Mouse (Mus musculus) thymus, adult 2 months (tissue): ENCODE results near the gene Alpl. TPM values are rescaled to one million over a fixed set of nuclear protein-coding genes. Genes with fewer than 3 reads are reported as not detected.

Experiments
- DNase-seq: peaks from one replicate; pipeline ENCODE4 v3.0.0; 2021
- H3K27ac ChIP-seq: fragments of 200-500 bp; 2 replicates; pipeline ENCODE4 v1.5.1; 2012; ENCODE audit warnings: low read length, control low read depth; ENCODE audit not compliant: control insufficient read depth, insufficient read depth
- H3K27me3 ChIP-seq: fragments of 200-500 bp; 2 replicates; pipeline ENCODE4 v1.6.1; 2012; ENCODE audit warnings: mild to moderate bottlenecking, low read length, moderate library complexity, mixed read lengths; ENCODE audit not compliant: control insufficient read depth, insufficient read depth
- H3K36me3 ChIP-seq: fragments of 200-500 bp; 2 replicates; pipeline ENCODE4 v1.6.1; 2012; ENCODE audit warnings: mild to moderate bottlenecking, low read length, moderate library complexity; ENCODE audit not compliant: control insufficient read depth, insufficient read depth
- H3K4me1 ChIP-seq: fragments of 200-500 bp; replicated peaks from 2 replicates; pipeline ENCODE4 v1.6.1; 2012; ENCODE audit warnings: low read length; ENCODE audit not compliant: control insufficient read depth, insufficient read depth
- H3K4me3 ChIP-seq: fragments of 200-500 bp; 2 replicates; pipeline ENCODE4 v1.5.1; 2012; ENCODE audit warnings: mild to moderate bottlenecking, low read length, control low read depth, moderate library complexity; ENCODE audit not compliant: control insufficient read depth, insufficient read depth
- CTCF ChIP-seq: fragments of 200-500 bp; IDR thresholded peaks from 2 replicates; pipeline ENCODE4 v1.5.1; 2012; ENCODE audit warnings: mild to moderate bottlenecking, control low read depth, low read length, moderate library complexity, borderline replicate concordance; ENCODE audit not compliant: control insufficient read depth, poor library complexity, insufficient read depth; ENCODE audit errors: extremely low read depth
- POLR2A ChIP-seq: fragments of 200-500 bp; IDR thresholded peaks from 2 replicates; pipeline ENCODE4 v1.6.1; 2012; ENCODE audit warnings: mild to moderate bottlenecking, low read length, control low read depth, moderate library complexity; ENCODE audit not compliant: control insufficient read depth, poor library complexity, insufficient read depth; ENCODE audit errors: extremely low read depth
- WGBS: fragments of 180-500 bp; shearing (Covaris S2); methylation state at CpG from one replicate; pipeline ENCODE4 v1.1.7; 2018; 5-methylcytosine and 5-hydroxymethylcytosine counted together
- polyA plus RNA-seq: library from polyadenylated mRNA; depleted of rRNA; stranded (reverse); fragments of >200 nt; gene quantifications from 2 replicates; pipeline ENCODE4 v1.2.3, GENCODE M21; 2012; rRNA removed

The Alpl gene
- polyA plus RNA-seq, 1 experiment, result 5.1 TPM

GRCm38 (mm10) chr4:137692107-137692902 lies 103.9 kb downstream of the Alpl start:
- Histone ChIP-seq H3K36me3 (no peaks in the 10 kb centered on the region), H3K27ac (no peak overlapping the region), H3K4me3 (no peak overlapping the region), H3K27me3 (no peaks in the 10 kb centered on the region), H3K4me1 (no peaks in the 10 kb centered on the region)
- no peak for DNase-seq
- 65% methylated on average over 10 of the region's 10 CpGs for WGBS
- TF ChIP-seq CTCF (no peak), POLR2A (no peak)

Other genes starting within 250 kb of the Alpl start
- gene Ldlrad2, start 221.8 kb downstream of the Alpl start, polyA plus RNA-seq, result not detected in 2 replicates
- 95.6 and 109 TPM in 2 replicates for gene Usp48, start 202.6 kb downstream of the Alpl start, polyA plus RNA-seq
- 23.5 and 26.1 TPM in 2 replicates for gene Rap1gap, start 131.7 kb downstream of the Alpl start, polyA plus RNA-seq
- 27.3 and 28.9 TPM in 2 replicates for gene Ece1, start 65.9 kb upstream of the Alpl start, polyA plus RNA-seq
- 72.1 TPM in 2 replicates for gene Eif4g3, start 196.6 kb upstream of the Alpl start, polyA plus RNA-seq